Mouse (Mus musculus) kidney, adult 18-20 months (tissue): ENCODE measurements at regions not wholly inside any gene's neighbourhood (a gene's known extent, or its start where the extent isn't known, plus 50 kb on each side); places are given as distances from the start of the nearest gene placed in this dataset.

Experiments
- DNase-seq: peaks from one replicate; pipeline ENCODE4 v3.0.0; 2021

DNA sequence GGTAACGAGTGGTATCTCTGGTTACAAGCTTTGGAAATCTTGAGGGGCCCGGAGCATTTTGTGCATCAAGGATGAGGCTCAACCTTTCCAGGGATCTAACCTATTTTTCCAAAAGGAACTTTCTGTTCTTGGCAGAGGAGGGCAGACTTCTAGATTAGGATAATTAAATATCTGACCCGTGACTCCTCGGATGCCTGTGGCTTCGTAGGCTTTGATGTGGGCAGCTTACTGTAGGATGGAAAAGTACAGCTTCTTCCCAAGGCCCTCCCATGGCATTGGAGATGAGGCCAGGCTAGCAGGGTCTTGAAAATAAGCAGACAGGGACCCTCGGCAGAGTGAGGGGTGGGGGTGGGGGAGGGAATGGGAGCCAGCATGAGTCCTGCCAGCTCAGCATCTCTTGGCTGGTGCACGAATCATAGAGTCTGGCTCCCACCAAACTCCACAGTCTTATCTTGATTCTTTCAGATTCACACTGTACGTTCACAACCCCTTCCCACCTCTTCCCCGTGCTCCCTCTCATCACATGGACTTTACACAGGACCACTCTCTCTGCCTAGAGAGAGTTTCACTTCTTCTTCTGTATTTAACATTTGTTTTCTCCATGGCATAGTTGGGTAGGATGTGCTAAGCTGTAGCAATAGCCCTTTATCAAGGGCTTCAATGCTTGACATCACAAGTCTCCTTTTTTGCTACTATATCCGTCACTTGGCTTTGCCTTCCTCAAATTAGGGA, 104.9 kb downstream of the E030025P04Rik start:
- no peak for DNase-seq

GRCm38 (mm10) chr11:109038136-109038535, 106.0 kb downstream of the E030025P04Rik start:
- no peak for DNase-seq

- DNase-seq = no peak
Observed at GRCm38 (mm10) chr11:109034596-109034995, 109.6 kb downstream of the E030025P04Rik start.

GRCm38 (mm10) chr11:109034072-109034471, 110.1 kb downstream of the E030025P04Rik start:
- DNase-seq = no peak

GRCm38 (mm10) chr11:109032729-109033128, 111.4 kb downstream of the E030025P04Rik start:
- DNase-seq = no peak

- peak; percentile 54 for DNase-seq
Observed at GRCm38 (mm10) chr11:109030486-109030885, 110.3 kb downstream of the Axin2 start.

DNA sequence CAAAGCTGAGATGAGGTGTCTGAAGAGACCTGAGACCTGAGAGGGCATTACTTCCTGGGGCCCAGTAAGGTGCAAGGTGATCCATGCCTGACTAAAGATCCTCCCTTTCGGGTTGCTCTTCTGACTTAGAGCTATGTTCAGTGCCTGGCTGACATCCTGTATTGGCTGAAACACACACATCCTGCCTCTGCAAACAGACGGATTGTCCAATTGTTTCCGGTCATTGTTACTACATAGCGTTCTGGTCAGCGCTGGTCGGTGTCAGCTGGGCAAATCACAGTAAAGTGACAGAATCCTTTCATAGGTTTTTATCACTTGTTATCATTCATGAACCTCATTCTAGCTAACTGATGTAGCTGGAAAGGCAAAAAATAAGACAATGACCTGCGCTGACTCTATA, 109.7 kb downstream of the Axin2 start:
- no peak for DNase-seq

DNA sequence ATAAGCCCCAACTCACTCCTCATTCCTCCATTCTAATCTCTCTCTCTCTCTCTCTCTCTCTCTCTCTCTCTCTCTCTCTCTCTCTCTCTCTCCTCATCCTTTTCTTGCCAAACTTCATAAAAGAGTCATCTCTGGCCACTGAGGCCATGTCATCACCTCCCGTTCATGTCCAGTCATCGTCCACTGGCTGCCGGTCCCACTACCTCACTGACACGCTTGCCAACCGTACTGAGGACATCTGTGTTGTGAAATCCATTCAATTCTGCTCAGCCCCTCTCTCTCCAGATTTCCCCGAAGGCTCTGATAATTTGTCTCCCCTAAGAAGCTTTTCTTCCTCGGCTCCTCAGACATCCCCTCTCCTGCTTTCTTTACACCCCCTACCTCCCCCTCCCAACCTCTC, 94.7 kb downstream of the Axin2 start:
- no peak for DNase-seq

- DNase-seq = no peak
Observed at GRCm38 (mm10) chr11:109011161-109011560, 91.0 kb downstream of the Axin2 start.

GRCm38 (mm10) chr11:109008872-109009271, 88.7 kb downstream of the Axin2 start:
- DNase-seq = no peak

DNA sequence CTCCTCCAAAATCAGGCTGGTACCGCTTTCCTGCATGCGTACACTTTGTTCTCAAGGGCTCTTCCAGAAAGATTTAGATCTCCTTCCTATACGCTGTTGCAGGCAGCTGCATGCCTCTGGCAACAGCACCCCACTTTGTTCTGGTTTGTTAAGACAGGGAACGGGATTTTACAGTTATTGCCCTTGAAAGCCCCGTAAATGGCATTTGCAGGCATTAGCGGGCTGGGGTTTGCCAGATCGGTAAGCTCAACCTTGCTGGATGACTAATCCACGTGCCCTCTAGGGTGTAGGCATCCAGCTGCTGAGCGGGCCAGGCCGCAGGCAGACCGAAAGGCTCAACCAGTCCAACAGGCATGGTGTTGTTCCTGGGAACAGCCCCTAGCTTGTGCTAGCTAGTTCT, 85.5 kb downstream of the Axin2 start:
- DNase-seq = no peak
